Mouse (Mus musculus) megakaryocyte, embryonic 14.5 days (primary cell): ENCODE results near the gene Hnrnpul1. TPM values are rescaled to one million over a fixed set of nuclear protein-coding genes. Genes with fewer than 3 reads are reported as not detected.
A peak's percentile ranks its signal among the peaks of the same experiment; 100 is the strongest.

ENCODE experiments used
- H3K27me3 ChIP-seq: replicated peaks from 2 replicates; pipeline ENCODE3; 2012; ENCODE audit warnings: inconsistent platforms
- H3K36me3 ChIP-seq: replicated peaks from 2 replicates; pipeline ENCODE3; 2012; ENCODE audit warnings: low read length, inconsistent platforms, mixed read lengths
- H3K4me1 ChIP-seq: 2 replicates; pipeline ENCODE4 v1.6.1; 2012; ENCODE audit warnings: inconsistent platforms
- H3K4me3 ChIP-seq: replicated peaks from 2 replicates; pipeline ENCODE3; 2012; ENCODE audit warnings: moderate library complexity, mild to moderate bottlenecking, inconsistent platforms
- H3K9me3 ChIP-seq: 2 replicates; pipeline ENCODE4 v1.6.1; 2012; ENCODE audit warnings: inconsistent platforms
- FLI1 ChIP-seq: IDR thresholded peaks from 2 replicates; pipeline ENCODE4 v1.6.1; 2012; ENCODE audit warnings: low read length, inconsistent platforms, mixed read lengths
- GATA1 ChIP-seq: IDR thresholded peaks from 3 replicates; pipeline ENCODE4 v1.6.1; 2012; ENCODE audit warnings: mixed read lengths, low read length, inconsistent platforms, borderline replicate concordance
- polyA plus RNA-seq: library from polyadenylated mRNA; stranded (reverse); fragments of >175 nt; gene quantifications from 2 replicates; pipeline ENCODE4 v1.2.3, GENCODE M21; 2012; ENCODE audit warnings: low replicate concordance; ENCODE audit not compliant: insufficient read depth

Gene Hnrnpul1
- polyA plus RNA-seq, 1 experiment = 168 TPM

- TF ChIP-seq FLI1 = no peak
- no peak for TF ChIP-seq GATA1
- Histone ChIP-seq H3K4me3 (peak within 1 kb of the TSS; percentile 88), H3K27me3 (peaks cover 6% of the 10 kb centered on the region), H3K9me3 (peaks cover 4% of the 10 kb centered on the region; the same call in 1 of the 2 replicates), H3K36me3 (peaks cover 23% of the 10 kb centered on the region), H3K4me1 (peaks cover 59% of the 10 kb centered on the region)
Measured at GRCm38 (mm10) chr7:25674719-25675300, 79.7 kb downstream of the Hnrnpul1 start, which contains the start of gene Tmem91. Gene Tmem91 (minus strand): TSS chr7:25675166.

- peaks cover 6% of the 10 kb centered on the region for H3K27me3 ChIP-seq
- H3K4me3 ChIP-seq = peak overlapping the region; percentile 88
- TF ChIP-seq FLI1 (no peak), GATA1 (no peak)
- peaks cover 57% of the 10 kb centered on the region for H3K4me1 ChIP-seq
- H3K36me3 ChIP-seq = peaks cover 28% of the 10 kb centered on the region
- peaks cover 4% of the 10 kb centered on the region; the same call in 1 of the 2 replicates for H3K9me3 ChIP-seq
Measured at GRCm38 (mm10) chr7:25674297-25674696, 80.3 kb downstream of the Hnrnpul1 start.

- TF ChIP-seq FLI1 (no peak), GATA1 (no peak)
- Histone ChIP-seq H3K4me3 (no peak overlapping the region), H3K4me1 (peaks cover 43% of the 10 kb centered on the region), H3K27me3 (peaks cover 6% of the 10 kb centered on the region), H3K9me3 (peaks cover 4% of the 10 kb centered on the region; the same call in 1 of the 2 replicates), H3K36me3 (peaks cover 47% of the 10 kb centered on the region)
Measured at GRCm38 (mm10) chr7:25672442-25672841, 82.1 kb downstream of the Hnrnpul1 start.

GRCm38 (mm10) chr7:25671686-25672085, 82.9 kb downstream of the Hnrnpul1 start:
- Histone ChIP-seq H3K36me3 (peaks cover 54% of the 10 kb centered on the region), H3K4me3 (no peak overlapping the region), H3K9me3 (peaks cover 4% of the 10 kb centered on the region; the same call in 1 of the 2 replicates), H3K4me1 (peaks cover 36% of the 10 kb centered on the region), H3K27me3 (peaks cover 6% of the 10 kb centered on the region)
- TF ChIP-seq FLI1 = no peak
- TF ChIP-seq GATA1 = no peak

Other genes starting within 250 kb of the Hnrnpul1 start
- 1.4 and 2.9 TPM in 2 replicates for gene Ceacam2, start 214.9 kb downstream of the Hnrnpul1 start, polyA plus RNA-seq
- not detected in 2 replicates for gene Erich4, start 138.9 kb downstream of the Hnrnpul1 start, polyA plus RNA-seq
- 18.7 and 29.5 TPM in 2 replicates for gene Dmac2, start 135.3 kb downstream of the Hnrnpul1 start, polyA plus RNA-seq
- 12.5 TPM in 1 of 2 replicates, not detected in the other for gene B3gnt8, start 128.1 kb downstream of the Hnrnpul1 start, polyA plus RNA-seq
- gene Bckdha, start 95.8 kb downstream of the Hnrnpul1 start, polyA plus RNA-seq = 31.9 and 39.7 TPM in 2 replicates
- gene Exosc5, start 95.6 kb downstream of the Hnrnpul1 start, polyA plus RNA-seq = 233 and 501 TPM in 2 replicates
- gene Tmem91, start 79.6 kb downstream of the Hnrnpul1 start, polyA plus RNA-seq = 4.3 and 4.7 TPM in 2 replicates
- 89.8 and 105 TPM in 2 replicates for gene B9d2, start 74.0 kb downstream of the Hnrnpul1 start, polyA plus RNA-seq
- gene Tgfb1, start 67.8 kb downstream of the Hnrnpul1 start, polyA plus RNA-seq = 4,315 and 7,169 TPM in 2 replicates
- 30.5 and 39.5 TPM in 2 replicates for gene Ccdc97, start 35.7 kb downstream of the Hnrnpul1 start, polyA plus RNA-seq
- 7.4 and 18.0 TPM in 2 replicates for gene Axl, start 33.9 kb upstream of the Hnrnpul1 start, polyA plus RNA-seq
- gene Cyp2s1, start 62.2 kb upstream of the Hnrnpul1 start, polyA plus RNA-seq = not detected in 2 replicates
- gene Cyp2b10, start 142.9 kb upstream of the Hnrnpul1 start, polyA plus RNA-seq = 2.3 TPM in 1 of 2 replicates, not detected in the other